Mouse (Mus musculus) liver, postnatal 0 days (tissue): ENCODE results near the gene Btg3.

ENCODE experiments used
- CTCF ChIP-seq: sonication (generic); IDR thresholded peaks from 2 replicates; pipeline ENCODE4 v1.5.1; 2016; ENCODE audit warnings: antibody characterized with exemption, low read depth
- EP300 ChIP-seq: IDR thresholded peaks from 2 replicates; pipeline ENCODE4 v1.6.1; 2016; ENCODE audit warnings: antibody characterized with exemption, low read depth, mild to moderate bottlenecking

DNA sequence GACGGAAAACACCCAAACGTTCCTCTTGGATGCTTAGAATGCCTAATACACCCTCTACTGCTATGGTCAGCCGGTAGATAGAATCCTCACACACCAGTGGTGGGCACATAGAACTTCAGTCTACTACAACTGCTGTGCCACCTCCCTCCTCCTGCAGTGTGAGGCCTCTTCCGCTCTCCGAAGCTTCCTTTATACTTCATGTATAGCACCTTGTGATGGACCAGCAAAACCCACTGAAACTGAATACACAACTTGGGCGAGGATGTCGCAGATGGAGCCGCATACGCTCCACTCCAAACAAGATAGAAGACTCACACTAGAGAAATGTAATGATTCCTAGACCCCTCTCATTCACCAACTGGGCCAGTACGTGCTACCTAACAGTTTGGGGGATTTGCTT lies 1.8 kb downstream of the Btg3 start:
- TF ChIP-seq CTCF (no peak), EP300 (no peak)
